Mouse (Mus musculus): ENCODE measurements around the gene Mpzl3. TPM values are rescaled to one million over a fixed set of nuclear protein-coding genes. Genes with fewer than 3 reads are reported as not detected.

Gene Mpzl3
- 2.2 and 2.7 TPM in 2 replicates for polyA plus RNA-seq (2014; fragmentation: Nextera tagmentation; extraction: Ambion mirVana)

DNA sequence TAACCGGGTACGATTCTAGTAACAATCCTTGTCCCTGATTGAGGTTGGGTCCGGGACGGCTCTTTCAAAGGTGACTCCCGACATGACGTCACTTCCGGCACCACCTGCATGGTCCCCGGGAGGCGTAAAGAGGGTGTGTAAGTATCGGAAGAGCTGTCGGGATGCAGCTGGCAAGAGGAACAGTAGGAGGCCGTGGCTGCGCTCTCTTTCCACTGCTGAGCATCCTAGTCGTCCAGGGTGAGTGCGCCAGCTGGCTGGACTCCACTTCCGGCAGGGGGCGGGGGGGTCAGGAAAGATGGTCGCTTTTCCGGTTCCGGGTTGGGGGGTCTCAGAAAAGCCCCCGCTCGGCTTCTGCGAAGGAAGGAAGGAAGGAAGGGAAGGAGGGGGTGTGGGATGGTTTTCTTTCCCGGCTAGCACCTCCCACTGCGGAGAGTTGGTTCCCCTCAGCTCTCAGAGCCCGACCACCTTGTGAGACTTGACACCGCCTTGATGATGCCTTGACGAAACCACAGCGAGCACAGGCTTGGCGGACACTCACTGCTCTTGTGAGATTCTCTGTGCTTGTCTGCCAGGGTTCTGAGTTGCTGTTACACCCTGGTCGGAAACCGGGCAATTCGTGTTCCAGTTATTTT is at the start of gene Mpzl3:
Gene Mpzl3 (plus strand): TSS at position 105 of the 632 bp plus-strand sequence.
- DNase-seq (ENCODE audit: low spot score) = peak; percentile 93
- ATAC-seq (replicated peaks; ENCODE audit: low FRiP score) = peak; percentile 92
- H3K27me3 ChIP-seq (ENCODE audit: control insufficient read depth, insufficient read depth, low read length) = peaks cover 2% of the 10 kb centered on the region; the same call in 1 of the 2 replicates

DNA sequence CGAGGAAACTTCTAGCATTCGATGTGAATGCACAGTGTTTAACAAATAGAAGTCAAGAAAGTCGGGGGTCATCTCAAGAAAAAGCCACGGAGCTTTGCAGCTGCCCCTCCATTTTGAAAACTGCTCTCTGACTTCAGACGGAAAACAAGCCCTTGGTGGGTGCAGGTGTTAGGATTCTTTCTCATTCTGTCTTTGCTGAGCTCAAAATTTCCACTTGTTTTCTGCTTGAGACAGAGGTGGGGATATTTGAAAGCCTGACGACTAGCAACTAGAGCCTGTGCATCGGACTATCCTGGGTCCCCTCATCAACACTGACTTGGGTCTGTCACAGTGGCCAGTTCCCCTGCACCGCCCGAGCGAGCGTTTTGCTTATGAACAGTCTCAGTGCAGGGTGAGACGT is 47.6 kb upstream of the Mpzl3 start:
- DNase-seq (ENCODE audit: low spot score) = peak; percentile 37
- no peak overlapping the region for H3K4me2 ChIP-seq (ENCODE audit: low read depth, low read length, severe bottlenecking)
- WGBS = 80% methylated on average over 12 of the region's 12 CpGs
- H3K4me1 ChIP-seq (replicated peaks; ENCODE audit: control insufficient read depth, insufficient read depth, low read length) = no peaks in the 10 kb centered on the region
- H3K27me3 ChIP-seq (ENCODE audit: control insufficient read depth, insufficient read depth, low read length) = no peaks in the 10 kb centered on the region
- no peaks in the 10 kb centered on the region for H3K9me3 ChIP-seq (ENCODE audit: control insufficient read depth, low read length)
- no peak overlapping the region for H3K27ac ChIP-seq (ENCODE audit: low read depth, low read length)
- H3K4me3 ChIP-seq (ENCODE audit: low read depth, low read length) = no peak overlapping the region
- H3K36me3 ChIP-seq (ENCODE audit: control insufficient read depth, insufficient read depth, low read length) = no peaks in the 10 kb centered on the region
- ATAC-seq (replicated peaks; ENCODE audit: low FRiP score) = no peak
- H3K9ac ChIP-seq (ENCODE audit: low read length) = no peak overlapping the region

More for the DNA sequence above, at the start of gene Mpzl3:
- no peaks in the 10 kb centered on the region for H3K4me1 ChIP-seq (replicated peaks; ENCODE audit: control insufficient read depth, insufficient read depth, low read length)
- peak within 1 kb of the TSS; percentile 66 for H3K9ac ChIP-seq (ENCODE audit: low read length)
- H3K4me3 ChIP-seq (ENCODE audit: low read depth, low read length) = peak within 1 kb of the TSS; percentile 68
- H3K27ac ChIP-seq (ENCODE audit: low read depth, low read length) = peak within 1 kb of the TSS; percentile 97
- under 1% methylated on average over 33 of the region's 33 CpGs for WGBS
- H3K4me2 ChIP-seq (ENCODE audit: low read depth, low read length, severe bottlenecking) = peak within 1 kb of the TSS; percentile 58
- no peaks in the 10 kb centered on the region for H3K36me3 ChIP-seq (ENCODE audit: control insufficient read depth, insufficient read depth, low read length)
- H3K9me3 ChIP-seq (ENCODE audit: control insufficient read depth, low read length) = no peaks in the 10 kb centered on the region

DNA sequence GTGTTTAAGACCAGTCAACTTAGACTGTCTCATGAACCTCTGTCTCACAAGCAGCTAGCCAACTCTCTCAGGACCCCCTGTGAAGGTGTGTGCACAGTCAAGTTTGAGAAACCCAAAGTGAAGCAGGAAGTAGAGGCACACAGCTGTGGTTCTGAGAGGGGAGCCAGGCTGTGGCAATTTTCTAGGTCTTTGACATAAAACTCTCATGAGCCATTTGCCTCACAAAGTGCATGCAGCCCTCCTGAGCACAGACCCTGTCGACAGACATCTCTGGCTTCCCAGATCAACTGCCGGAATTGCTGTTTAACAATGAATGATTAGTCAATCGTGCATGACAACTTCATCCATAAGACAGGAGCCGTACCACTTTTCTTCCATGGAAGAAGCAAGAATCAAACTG is 46.6 kb upstream of the Mpzl3 start:
- H3K27ac ChIP-seq (ENCODE audit: low read depth, low read length) = no peak overlapping the region
- no peak for ATAC-seq (replicated peaks; ENCODE audit: low FRiP score)
- no peaks in the 10 kb centered on the region for H3K4me1 ChIP-seq (replicated peaks; ENCODE audit: control insufficient read depth, insufficient read depth, low read length)
- no peaks in the 10 kb centered on the region for H3K36me3 ChIP-seq (ENCODE audit: control insufficient read depth, insufficient read depth, low read length)
- 85% methylated on average over 4 of the region's 4 CpGs for WGBS
- DNase-seq (ENCODE audit: low spot score) = peak; percentile 24
- no peak overlapping the region for H3K9ac ChIP-seq (ENCODE audit: low read length)
- H3K27me3 ChIP-seq (ENCODE audit: control insufficient read depth, insufficient read depth, low read length) = no peaks in the 10 kb centered on the region
- H3K4me3 ChIP-seq (ENCODE audit: low read depth, low read length) = no peak overlapping the region
- no peak overlapping the region for H3K4me2 ChIP-seq (ENCODE audit: low read depth, low read length, severe bottlenecking)
- H3K9me3 ChIP-seq (ENCODE audit: control insufficient read depth, low read length) = no peaks in the 10 kb centered on the region

DNA sequence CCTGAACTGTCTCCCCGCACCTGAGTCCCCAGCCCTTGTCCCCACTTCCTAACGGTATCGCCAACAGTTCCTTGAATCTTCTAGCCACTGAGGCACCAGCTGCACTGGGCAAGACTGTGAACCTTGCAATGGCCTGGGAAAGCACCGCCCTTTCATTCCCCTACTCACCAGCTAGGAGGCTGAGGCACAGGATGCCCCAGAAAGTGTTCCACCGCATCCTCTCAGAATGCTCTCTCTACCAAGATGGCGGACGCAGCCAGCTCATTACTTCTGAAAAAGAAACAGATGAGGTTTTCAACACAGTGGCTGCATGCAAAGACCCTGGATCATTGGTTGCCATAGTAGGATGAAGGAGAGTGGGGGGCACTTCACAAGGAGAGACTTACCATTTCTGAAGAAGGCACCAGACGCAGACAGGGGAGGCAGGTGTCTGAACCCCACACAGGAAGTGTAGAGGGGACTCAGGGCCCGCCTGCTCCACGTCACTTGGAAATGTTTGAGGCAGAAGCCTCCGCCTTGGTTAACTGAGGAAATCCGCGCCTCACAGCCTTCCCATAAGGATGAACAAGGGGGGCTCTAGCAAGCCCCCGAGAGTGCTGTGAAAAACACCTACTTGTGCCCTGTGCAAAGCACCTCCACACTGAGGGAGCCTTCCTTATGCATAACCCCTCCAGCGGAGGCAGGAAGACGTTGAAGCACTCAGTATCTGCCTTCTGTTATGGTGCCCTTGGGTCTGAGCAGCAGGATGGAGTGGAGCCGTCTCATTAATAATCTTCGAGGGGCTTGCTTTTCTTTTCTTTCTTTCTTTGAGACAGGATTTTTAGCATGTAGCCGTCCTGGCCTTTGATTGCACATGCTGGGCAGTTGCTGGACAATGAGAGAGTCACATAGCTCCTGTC is 45.6 kb upstream of the Mpzl3 start, which contains the start of gene Cd3e:
Gene Cd3e (minus strand): TSS at position 448 of the 899 bp plus-strand sequence.
- WGBS = 89% methylated on average over 19 of the region's 19 CpGs

DNA sequence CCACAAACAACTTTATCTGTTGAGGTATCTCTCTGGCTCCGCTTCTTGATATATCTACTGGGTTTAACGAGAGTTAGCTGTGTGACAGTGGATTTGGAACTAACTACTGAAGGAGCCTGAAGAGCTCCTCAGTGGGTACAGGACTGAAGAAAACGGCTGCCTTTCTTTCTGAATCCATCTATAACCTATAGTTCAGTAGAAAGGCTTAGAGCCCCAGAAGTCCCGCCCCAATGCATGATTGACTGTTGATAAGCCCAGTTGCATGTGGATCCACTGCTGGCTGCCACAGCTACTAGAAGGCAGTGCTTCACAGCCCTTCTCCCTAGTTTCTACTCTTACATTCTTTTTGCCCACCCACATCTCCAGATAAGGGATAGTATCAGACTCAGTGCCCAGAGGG is 44.5 kb upstream of the Mpzl3 start:
- ATAC-seq (replicated peaks; ENCODE audit: low FRiP score) (no peak), DNase-seq (ENCODE audit: low spot score) (no peak)
- H3K9me3 ChIP-seq (ENCODE audit: control insufficient read depth, low read length) = no peaks in the 10 kb centered on the region
- no peaks in the 10 kb centered on the region for H3K27me3 ChIP-seq (ENCODE audit: control insufficient read depth, insufficient read depth, low read length)
- no peak overlapping the region for H3K9ac ChIP-seq (ENCODE audit: low read length)
- H3K27ac ChIP-seq (ENCODE audit: low read depth, low read length) = no peak overlapping the region
- WGBS = 80% methylated on average over 4 of the region's 4 CpGs
- no peak overlapping the region for H3K4me2 ChIP-seq (ENCODE audit: low read depth, low read length, severe bottlenecking)
- H3K36me3 ChIP-seq (ENCODE audit: control insufficient read depth, insufficient read depth, low read length) = no peaks in the 10 kb centered on the region
- no peaks in the 10 kb centered on the region for H3K4me1 ChIP-seq (replicated peaks; ENCODE audit: control insufficient read depth, insufficient read depth, low read length)
- H3K4me3 ChIP-seq (ENCODE audit: low read depth, low read length) = no peak overlapping the region

More for the DNA sequence above, 45.6 kb upstream of the Mpzl3 start, which contains the start of gene Cd3e:
- Histone ChIP-seq H3K27me3 (ENCODE audit: control insufficient read depth, insufficient read depth, low read length) (no peaks in the 10 kb centered on the region), H3K9ac (ENCODE audit: low read length) (no peak within 1 kb of the TSS), H3K4me3 (ENCODE audit: low read depth, low read length) (no peak within 1 kb of the TSS), H3K27ac (ENCODE audit: low read depth, low read length) (no peak within 1 kb of the TSS), H3K4me1 (replicated peaks; ENCODE audit: control insufficient read depth, insufficient read depth, low read length) (no peaks in the 10 kb centered on the region), H3K36me3 (ENCODE audit: control insufficient read depth, insufficient read depth, low read length) (no peaks in the 10 kb centered on the region), H3K9me3 (ENCODE audit: control insufficient read depth, low read length) (no peaks in the 10 kb centered on the region), H3K4me2 (ENCODE audit: low read depth, low read length, severe bottlenecking) (no peak within 1 kb of the TSS)
- ATAC-seq (replicated peaks; ENCODE audit: low FRiP score) = no peak
- DNase-seq (ENCODE audit: low spot score) = peak; percentile 33

DNA sequence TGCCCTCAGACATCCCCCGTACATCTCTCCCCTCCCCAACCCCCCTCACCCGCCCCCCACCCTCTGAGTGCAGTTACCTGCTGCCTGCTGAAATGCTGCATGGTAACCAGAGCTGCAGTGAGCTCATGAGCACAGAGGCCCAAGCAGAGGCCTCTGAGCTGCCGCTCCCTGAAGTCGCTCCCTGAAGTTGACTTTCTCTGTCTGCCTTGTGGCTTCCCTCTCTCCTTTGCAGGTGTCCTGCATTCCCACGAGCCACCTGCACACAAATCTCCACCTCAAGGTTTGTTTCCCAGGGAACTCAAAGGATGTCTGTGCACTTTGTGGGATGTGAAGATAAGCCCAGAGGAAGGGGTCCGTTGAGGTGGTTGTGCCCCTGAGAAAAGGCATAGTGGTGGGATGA is 43.7 kb upstream of the Mpzl3 start:
- no peaks in the 10 kb centered on the region for H3K36me3 ChIP-seq (ENCODE audit: control insufficient read depth, insufficient read depth, low read length)
- H3K4me3 ChIP-seq (ENCODE audit: low read depth, low read length) = no peak overlapping the region
- H3K9ac ChIP-seq (ENCODE audit: low read length) = no peak overlapping the region
- H3K27ac ChIP-seq (ENCODE audit: low read depth, low read length) = no peak overlapping the region
- H3K9me3 ChIP-seq (ENCODE audit: control insufficient read depth, low read length) = no peaks in the 10 kb centered on the region
- 56% methylated on average over 6 of the region's 6 CpGs for WGBS
- no peak overlapping the region for H3K4me2 ChIP-seq (ENCODE audit: low read depth, low read length, severe bottlenecking)
- no peaks in the 10 kb centered on the region for H3K4me1 ChIP-seq (replicated peaks; ENCODE audit: control insufficient read depth, insufficient read depth, low read length)
- ATAC-seq (replicated peaks; ENCODE audit: low FRiP score) (no peak), DNase-seq (ENCODE audit: low spot score) (no peak)
- no peaks in the 10 kb centered on the region for H3K27me3 ChIP-seq (ENCODE audit: control insufficient read depth, insufficient read depth, low read length)

DNA sequence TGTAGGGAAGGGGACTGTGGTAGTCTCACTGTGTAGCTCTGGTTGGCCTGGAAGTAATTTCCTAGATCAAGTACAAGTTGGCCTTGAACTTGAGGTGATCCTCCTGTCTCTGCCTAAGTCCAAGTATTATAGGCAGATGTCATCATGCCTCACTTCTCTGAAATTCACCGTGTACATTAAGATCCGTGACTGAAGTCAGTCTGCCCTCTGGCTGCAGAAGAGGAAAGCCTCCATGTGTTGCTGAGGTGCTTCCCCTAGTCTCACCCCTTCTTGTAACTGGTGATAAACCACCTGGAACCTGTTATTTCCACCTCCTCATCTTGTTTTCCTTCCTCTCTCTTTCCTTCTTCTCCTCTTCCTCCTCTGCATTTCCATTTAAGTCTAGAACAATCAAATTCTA is 40.1 kb upstream of the Mpzl3 start:
- Histone ChIP-seq H3K4me1 (replicated peaks; ENCODE audit: control insufficient read depth, insufficient read depth, low read length) (no peaks in the 10 kb centered on the region), H3K4me3 (ENCODE audit: low read depth, low read length) (no peak overlapping the region), H3K4me2 (ENCODE audit: low read depth, low read length, severe bottlenecking) (no peak overlapping the region), H3K27ac (ENCODE audit: low read depth, low read length) (no peak overlapping the region), H3K9me3 (ENCODE audit: control insufficient read depth, low read length) (no peaks in the 10 kb centered on the region), H3K27me3 (ENCODE audit: control insufficient read depth, insufficient read depth, low read length) (no peaks in the 10 kb centered on the region), H3K9ac (ENCODE audit: low read length) (no peak overlapping the region), H3K36me3 (ENCODE audit: control insufficient read depth, insufficient read depth, low read length) (no peaks in the 10 kb centered on the region)
- WGBS = 44% methylated on average over 2 of the region's 2 CpGs
- DNase-seq (ENCODE audit: low spot score) = no peak
- no peak for ATAC-seq (replicated peaks; ENCODE audit: low FRiP score)

DNA sequence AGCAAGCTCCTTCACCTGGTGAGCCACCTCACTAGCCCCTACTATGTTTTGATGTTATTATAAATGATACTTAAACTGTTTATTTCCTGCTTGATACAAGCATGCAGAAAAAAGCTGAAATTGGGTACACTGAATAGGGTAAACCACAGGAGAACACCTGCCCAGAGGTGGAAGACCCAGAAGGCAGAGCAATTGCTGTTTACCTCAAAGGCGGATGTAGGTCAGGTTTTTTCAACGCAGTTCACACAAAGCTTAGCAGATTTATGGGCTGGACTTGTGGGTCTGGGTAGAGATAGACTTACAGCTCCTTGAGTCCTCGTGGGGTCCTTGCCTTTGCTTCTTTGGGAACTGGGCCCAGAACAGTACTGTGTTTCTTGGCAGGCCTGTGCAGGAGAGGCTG is 39.1 kb upstream of the Mpzl3 start:
- H3K9me3 ChIP-seq (ENCODE audit: control insufficient read depth, low read length) = no peaks in the 10 kb centered on the region
- no peak overlapping the region for H3K4me3 ChIP-seq (ENCODE audit: low read depth, low read length)
- H3K4me2 ChIP-seq (ENCODE audit: low read depth, low read length, severe bottlenecking) = no peak overlapping the region
- ATAC-seq (replicated peaks; ENCODE audit: low FRiP score) (no peak), DNase-seq (ENCODE audit: low spot score) (no peak)
- H3K27me3 ChIP-seq (ENCODE audit: control insufficient read depth, insufficient read depth, low read length) = no peaks in the 10 kb centered on the region
- no peak overlapping the region for H3K27ac ChIP-seq (ENCODE audit: low read depth, low read length)
- 70% methylated on average over 3 of the region's 3 CpGs for WGBS
- H3K36me3 ChIP-seq (ENCODE audit: control insufficient read depth, insufficient read depth, low read length) = no peaks in the 10 kb centered on the region
- no peaks in the 10 kb centered on the region for H3K4me1 ChIP-seq (replicated peaks; ENCODE audit: control insufficient read depth, insufficient read depth, low read length)
- no peak overlapping the region for H3K9ac ChIP-seq (ENCODE audit: low read length)

Measured in forebrain, embryonic 11.5 days (tissue).